Mouse (Mus musculus) MEL (cell line): ENCODE measurements at regions not wholly inside any gene's neighbourhood (a gene's known extent, or its start where the extent isn't known, plus 50 kb on each side); places are given as distances from the start of the nearest gene placed in this dataset.

Experiments
- DNase-seq: peaks from one replicate; pipeline ENCODE4 v3.0.0; 2011; ENCODE audit warnings: low read depth, low spot score
- H3K27ac ChIP-seq: 2 replicates; pipeline ENCODE4 v1.5.1; 2012; ENCODE audit warnings: low read depth, mild to moderate bottlenecking, control low read depth, low read length, moderate library complexity; ENCODE audit not compliant: control insufficient read depth
- H3K27me3 ChIP-seq, 2 experiments: fragments of 150-350 bp in 1 of 2; sonication (generic) in 1 of 2; 2 replicates each; pipeline ENCODE4 v1.6.1; 2012; ENCODE audit warnings: low read length in 2 of 2, mild to moderate bottlenecking in 2 of 2, improper control_type of control experiment in 1 of 2, moderate library complexity in 1 of 2; ENCODE audit not compliant: insufficient read depth in 2 of 2, control insufficient read depth in 1 of 2
- H3K36me3 ChIP-seq, 2 experiments: 2 replicates each; pipeline ENCODE4 v1.6.1; 2012 to 2014; ENCODE audit warnings: low read length in 2 of 2, improper control_type of control experiment in 1 of 2, inconsistent platforms in 1 of 2, mild to moderate bottlenecking in 1 of 2; ENCODE audit not compliant: insufficient read depth in 2 of 2, control insufficient read depth in 1 of 2
- H3K4me1 ChIP-seq, 2 experiments: fragments of 150-350 bp in 1 of 2; sonication (generic) in 1 of 2; 2 replicates each; pipeline ENCODE4 v1.6.1; 2012; ENCODE audit warnings: low read length in 2 of 2, improper control_type of control experiment in 1 of 2, mild to moderate bottlenecking in 1 of 2; ENCODE audit not compliant: insufficient read depth in 2 of 2, control insufficient read depth in 1 of 2
- H3K4me3 ChIP-seq, 2 experiments: fragments of 150-350 bp in 1 of 2; sonication (generic) in 1 of 2; 2 replicates each; pipeline ENCODE4 v1.5.1; 2012; ENCODE audit warnings: low read depth in 2 of 2, low read length in 2 of 2, mild to moderate bottlenecking in 2 of 2, moderate library complexity in 2 of 2, control low read depth in 1 of 2, improper control_type of control experiment in 1 of 2; ENCODE audit not compliant: control insufficient read depth in 1 of 2, insufficient read depth in 1 of 2
- H3K79me2 ChIP-seq: 2 replicates; pipeline ENCODE4 v1.6.1; 2012; ENCODE audit warnings: mild to moderate bottlenecking, low read length, moderate library complexity; ENCODE audit not compliant: control insufficient read depth, poor library complexity, insufficient read depth
- H3K9ac ChIP-seq: 2 replicates; pipeline ENCODE4 v1.6.1; 2012; ENCODE audit warnings: low read depth, mild to moderate bottlenecking, control low read depth, low read length, moderate library complexity; ENCODE audit not compliant: control insufficient read depth, poor library complexity, severe bottlenecking
- H3K9me3 ChIP-seq: fragments of 150-350 bp; sonication (generic); replicated peaks from 2 replicates; pipeline ENCODE4 v1.6.1; 2012; ENCODE audit warnings: mild to moderate bottlenecking, low read length, improper control_type of control experiment, moderate library complexity; ENCODE audit not compliant: insufficient read depth
- CHD2 ChIP-seq: IDR thresholded peaks from 2 replicates; pipeline ENCODE4 v1.6.1; 2011; ENCODE audit warnings: low read length, improper control_type of control experiment
- CTCF ChIP-seq, 3 experiments: IDR thresholded peaks in 2 of 3; conservative IDR thresholded peaks in 1 of 3; 2 replicates each; pipeline ENCODE4 v1.5.1; 2011 to 2012; ENCODE audit warnings: low read length in 3 of 3, low read depth in 2 of 3, mild to moderate bottlenecking in 2 of 3, improper control_type of control experiment in 1 of 3, inconsistent platforms in 1 of 3, mixed read lengths in 1 of 3, moderate library complexity in 1 of 3; ENCODE audit not compliant: control insufficient read depth in 1 of 3, insufficient read depth in 1 of 3, poor library complexity in 1 of 3, severe bottlenecking in 1 of 3
- ELF1 ChIP-seq: IDR thresholded peaks from 2 replicates; pipeline ENCODE4 v1.6.1; 2014; ENCODE audit warnings: low read depth, mild to moderate bottlenecking, inconsistent platforms, low read length, improper control_type of control experiment, moderate library complexity
- ETS1 ChIP-seq: IDR thresholded peaks from 2 replicates; pipeline ENCODE4 v1.6.1; 2012; ENCODE audit warnings: low read depth, mild to moderate bottlenecking, inconsistent platforms, low read length, improper control_type of control experiment, moderate library complexity
- GABPA ChIP-seq: IDR thresholded peaks from 2 replicates; pipeline ENCODE4 v1.6.1; 2012; ENCODE audit warnings: low read depth, mild to moderate bottlenecking, inconsistent platforms, low read length, improper control_type of control experiment, moderate library complexity
- HCFC1 ChIP-seq: IDR thresholded peaks from 2 replicates; pipeline ENCODE4 v1.6.1; 2012; ENCODE audit warnings: low read depth, mild to moderate bottlenecking, inconsistent platforms, low read length, improper control_type of control experiment, moderate library complexity
- JUND ChIP-seq: IDR thresholded peaks from 2 replicates; pipeline ENCODE4 v1.6.1; 2011; ENCODE audit warnings: low read depth, mild to moderate bottlenecking, improper control_type of control experiment, low read length
- MAFK ChIP-seq: IDR thresholded peaks from 2 replicates; pipeline ENCODE4 v1.6.1; 2011; ENCODE audit warnings: low read depth, mild to moderate bottlenecking, low read length, improper control_type of control experiment, borderline replicate concordance
- MAX ChIP-seq: IDR thresholded peaks from 2 replicates; pipeline ENCODE4 v1.6.1; 2011; ENCODE audit warnings: low read length, improper control_type of control experiment
- MXI1 ChIP-seq: IDR thresholded peaks from 2 replicates; pipeline ENCODE4 v1.6.1; 2011; ENCODE audit warnings: mild to moderate bottlenecking, low read depth, low read length, improper control_type of control experiment
- MYC ChIP-seq: IDR thresholded peaks from 2 replicates; pipeline ENCODE4 v1.6.1; 2011; ENCODE audit warnings: low read depth, mild to moderate bottlenecking, low read length, improper control_type of control experiment, moderate library complexity
- NELFE ChIP-seq: IDR thresholded peaks from 2 replicates; pipeline ENCODE4 v1.6.1; 2011; ENCODE audit warnings: low read depth, low read length, improper control_type of control experiment
- NRF1 ChIP-seq: IDR thresholded peaks from 2 replicates; pipeline ENCODE4 v1.6.1; 2014; ENCODE audit warnings: low read depth, mild to moderate bottlenecking, inconsistent platforms, low read length, improper control_type of control experiment, moderate library complexity; ENCODE audit not compliant: poor library complexity, insufficient read depth, severe bottlenecking
- POLR2AphosphoS2 ChIP-seq: IDR thresholded peaks from 2 replicates; pipeline ENCODE4 v1.6.1; 2011; ENCODE audit warnings: low read length, improper control_type of control experiment
- RCOR1 ChIP-seq: IDR thresholded peaks from 2 replicates; pipeline ENCODE4 v1.6.1; 2012; ENCODE audit warnings: low read depth, mild to moderate bottlenecking, inconsistent platforms, low read length, improper control_type of control experiment
- SMC3 ChIP-seq: IDR thresholded peaks from 2 replicates; pipeline ENCODE4 v1.6.1; 2011; ENCODE audit warnings: low read depth, low read length, improper control_type of control experiment
- TBP ChIP-seq: IDR thresholded peaks from 2 replicates; pipeline ENCODE4 v1.8.0; 2011; ENCODE audit warnings: low read depth, low read length, improper control_type of control experiment
- TCF12 ChIP-seq: IDR thresholded peaks from 2 replicates; pipeline ENCODE4 v1.6.1; 2014; ENCODE audit warnings: low read depth, mild to moderate bottlenecking, inconsistent platforms, low read length, improper control_type of control experiment, moderate library complexity
- ZNF384 ChIP-seq: IDR thresholded peaks from 2 replicates; pipeline ENCODE4 v1.6.1; 2012; ENCODE audit warnings: low read depth, mild to moderate bottlenecking, inconsistent platforms, low read length, improper control_type of control experiment

GRCm38 (mm10) chr2:179371553-179371952, 70.7 kb upstream of the Cdh4 start:
- H3K9me3 ChIP-seq = no peaks in the 10 kb centered on the region
- no peaks in the 10 kb centered on the region for H3K27me3 ChIP-seq
- DNase-seq = no peak
- no peak overlapping the region for H3K9ac ChIP-seq
- H3K4me3 ChIP-seq = no peak overlapping the region
- TF ChIP-seq MYC (no peak), ELF1 (no peak), SMC3 (no peak), MAX (no peak), MAFK (no peak), NRF1 (no peak), NELFE (no peak), JUND (no peak), POLR2AphosphoS2 (no peak), ETS1 (no peak), GABPA (no peak), ZNF384 (no peak), TBP (no peak), MXI1 (no peak), CTCF (IDR thresholded peaks at IDR 0.05 in 2 of 3, conservative IDR thresholded peaks at IDR 0.05 in 1 of 3; ENCODE audit: control insufficient read depth in 1 of 3, insufficient read depth in 1 of 3, low read depth in 2 of 3, low read length in 3 of 3, poor library complexity in 1 of 3, severe bottlenecking in 1 of 3) (no peak), RCOR1 (no peak)
- TF ChIP-seq, all 39 proteins: peak for 0
- no peaks in the 10 kb centered on the region for H3K4me1 ChIP-seq
- H3K36me3 ChIP-seq = no peaks in the 10 kb centered on the region
- H3K27ac ChIP-seq = no peak overlapping the region
- H3K79me2 ChIP-seq = no peaks in the 10 kb centered on the region

GRCm38 (mm10) chr2:179379691-179380443, 62.4 kb upstream of the Cdh4 start:
- Histone ChIP-seq H3K4me3 (no peak overlapping the region), H3K9me3 (no peaks in the 10 kb centered on the region), H3K27ac (no peak overlapping the region), H3K9ac (no peak overlapping the region), H3K36me3 (no peaks in the 10 kb centered on the region), H3K79me2 (no peaks in the 10 kb centered on the region), H3K27me3 (no peaks in the 10 kb centered on the region), H3K4me1 (no peaks in the 10 kb centered on the region)
- TF ChIP-seq MAX (no peak), MXI1 (no peak), CHD2 (no peak), HCFC1 (no peak), TCF12 (no peak)
- no peak for DNase-seq
